Mouse (Mus musculus) kidney, embryonic 14.5 days (tissue): ENCODE measurements around the gene Ssna1. TPM values are rescaled to one million over a fixed set of nuclear protein-coding genes. Genes with fewer than 3 reads are reported as not detected.

Experiments used
- ATAC-seq: fragments of 200-750 bp; cut with Nextera tagmentation; 2 replicates; pipeline ENCODE4 v1.8.0; 2017; ENCODE audit warnings: moderate number of reproducible peaks, mild to moderate bottlenecking, moderate TSS enrichment, moderate library complexity; ENCODE audit not compliant: low FRiP score, low TSS enrichment
- H3K27ac ChIP-seq: fragments of 300-500 bp; sonication (generic); 2 replicates; pipeline ENCODE4 v1.5.1; 2014; ENCODE audit warnings: low read depth, mild to moderate bottlenecking, low read length, moderate library complexity, mixed read lengths
- H3K27me3 ChIP-seq: fragments of 300-500 bp; sonication (generic); 2 replicates; pipeline ENCODE4 v1.6.1; 2014; ENCODE audit warnings: mild to moderate bottlenecking, low read length; ENCODE audit not compliant: control insufficient read depth, insufficient read depth
- H3K36me3 ChIP-seq: fragments of 300-500 bp; sonication (generic); 2 replicates; pipeline ENCODE4 v1.6.1; 2014; ENCODE audit warnings: low read length, mixed read lengths; ENCODE audit not compliant: control insufficient read depth, insufficient read depth
- H3K4me1 ChIP-seq: fragments of 300-500 bp; sonication (generic); 2 replicates; pipeline ENCODE4 v1.6.1; 2014; ENCODE audit warnings: low read length, mixed read lengths; ENCODE audit not compliant: control insufficient read depth, insufficient read depth
- H3K4me2 ChIP-seq: fragments of 300-500 bp; sonication (generic); replicated peaks from 2 replicates; pipeline ENCODE4 v1.6.1; 2014; ENCODE audit warnings: low read depth, mild to moderate bottlenecking, low read length
- H3K4me3 ChIP-seq: fragments of 300-500 bp; sonication (generic); 2 replicates; pipeline ENCODE4 v1.5.1; 2014; ENCODE audit warnings: mild to moderate bottlenecking, low read length
- H3K9ac ChIP-seq: fragments of 300-500 bp; sonication (generic); 2 replicates; pipeline ENCODE4 v1.6.1; 2014; ENCODE audit warnings: low read depth, mild to moderate bottlenecking, low read length, moderate library complexity
- H3K9me3 ChIP-seq: fragments of 300-500 bp; sonication (generic); 2 replicates; pipeline ENCODE4 v1.6.1; 2016; ENCODE audit warnings: low read length; ENCODE audit not compliant: control insufficient read depth
- WGBS: fragments of 180-500 bp; shearing (Covaris S2); extraction: QIAGEN DNeasy Blood & Tissue Kit; methylation state at CpG from one replicate; pipeline ENCODE4 v1.1.7; 2014; 5-methylcytosine and 5-hydroxymethylcytosine counted together
- polyA plus RNA-seq: library from polyadenylated mRNA; unstranded; fragments of >200 nt; fragmentation: Nextera tagmentation; extraction: Ambion mirVana; gene quantifications from 2 replicates; pipeline ENCODE4 v1.2.1, GENCODE M21; 2014

Gene Ssna1
- polyA plus RNA-seq = 212 and 253 TPM in 2 replicates

DNA sequence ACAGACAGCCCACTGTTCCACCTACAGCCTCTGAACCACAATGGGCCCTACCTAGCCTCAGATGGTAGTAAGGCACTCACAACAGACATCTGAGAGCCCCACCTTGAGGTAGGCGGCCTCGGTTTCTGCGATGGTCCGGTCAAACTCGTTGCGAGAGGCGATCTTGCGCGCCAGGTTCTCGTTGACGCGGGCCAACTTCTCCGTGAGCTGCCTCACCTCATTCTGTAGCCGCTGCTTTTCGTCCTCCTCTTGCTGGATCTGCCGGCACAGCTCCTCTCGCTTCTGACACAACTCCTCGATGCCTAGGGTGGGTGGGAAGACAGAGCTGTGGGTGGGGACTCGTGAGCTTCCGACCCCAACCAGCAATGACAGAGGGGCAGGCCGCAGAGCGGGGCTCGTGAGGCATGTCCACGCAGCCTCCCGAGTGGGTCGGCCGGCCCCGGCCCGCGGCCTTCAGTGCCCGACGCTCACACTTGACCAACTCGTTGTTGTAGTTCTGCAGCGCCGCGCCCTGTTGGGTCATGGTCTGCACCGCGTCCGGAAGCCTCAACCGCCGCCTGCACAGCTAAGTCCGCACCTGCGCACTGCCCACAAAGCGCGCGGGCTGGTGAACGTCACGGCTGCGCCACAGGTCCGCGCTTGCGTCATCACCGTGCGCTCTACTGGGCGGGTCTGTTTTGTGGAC, at the start of gene Ssna1, which contains the start of gene Anapc2:
Gene Ssna1, minus strand, starts transcription at position 612 of the 685 bp plus-strand sequence.
Gene Anapc2, plus strand, starts transcription at position 652 of the 685 bp plus-strand sequence.
- WGBS = under 1% methylated on average over 55 of the region's 55 CpGs

DNA sequence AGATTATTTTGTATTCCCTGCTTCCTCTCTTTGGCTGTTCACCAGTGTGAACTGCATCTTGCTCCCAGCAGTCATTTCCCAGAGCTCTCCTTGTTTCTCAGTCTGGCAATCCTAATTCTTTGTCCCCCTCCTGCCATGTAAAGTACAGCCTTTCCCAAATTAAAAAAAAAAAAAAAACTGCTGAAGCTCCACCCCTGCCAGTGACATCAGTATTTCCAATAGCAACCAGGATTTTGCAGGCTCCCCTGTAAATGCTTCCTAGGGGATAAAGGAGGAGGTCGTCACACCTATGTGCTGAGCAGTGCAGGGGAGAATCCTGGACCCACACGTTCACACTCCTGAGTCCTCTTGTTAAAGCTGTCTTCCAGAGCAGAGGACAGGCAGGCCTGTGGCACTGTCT, 47.8 kb upstream of the Ssna1 start:
- peaks cover 3% of the 10 kb centered on the region; the same call in 1 of the 2 replicates for H3K4me1 ChIP-seq
- H3K27ac ChIP-seq = no peak overlapping the region
- no peak overlapping the region for H3K4me2 ChIP-seq
- no peaks in the 10 kb centered on the region for H3K9me3 ChIP-seq
- no peak overlapping the region for H3K4me3 ChIP-seq
- no peak for ATAC-seq
- 31% methylated on average over 2 of the region's 2 CpGs for WGBS
- no peak overlapping the region for H3K9ac ChIP-seq
- peaks cover 39% of the 10 kb centered on the region for H3K27me3 ChIP-seq
- H3K36me3 ChIP-seq = no peaks in the 10 kb centered on the region

More for the DNA sequence above, at the start of gene Ssna1, which contains the start of gene Anapc2:
- Histone ChIP-seq H3K4me2 (peak within 1 kb of the TSS; percentile 94), H3K36me3 (peaks cover 60% of the 10 kb centered on the region), H3K9ac (peak within 1 kb of the TSS; percentile 88), H3K27ac (peak within 1 kb of the TSS; percentile 76), H3K27me3 (no peaks in the 10 kb centered on the region), H3K9me3 (no peaks in the 10 kb centered on the region), H3K4me3 (peak within 1 kb of the TSS; percentile 93), H3K4me1 (peaks cover 18% of the 10 kb centered on the region)
- ATAC-seq = peak; percentile 97

- H3K4me1 ChIP-seq = peaks cover 3% of the 10 kb centered on the region; the same call in 1 of the 2 replicates
- H3K4me2 ChIP-seq = peak within 1 kb of the TSS; percentile 46
- H3K9me3 ChIP-seq = no peaks in the 10 kb centered on the region
- H3K4me3 ChIP-seq = peak within 1 kb of the TSS; percentile 32
- H3K9ac ChIP-seq = no peak within 1 kb of the TSS
- peak; percentile 72 for ATAC-seq
- no peaks in the 10 kb centered on the region for H3K36me3 ChIP-seq
- WGBS = 9% methylated on average over 58 of the region's 58 CpGs
- peaks cover 43% of the 10 kb centered on the region for H3K27me3 ChIP-seq
- H3K27ac ChIP-seq = no peak within 1 kb of the TSS
Observed at GRCm38 (mm10) chr2:25318971-25319773, 46.9 kb upstream of the Ssna1 start, which contains the start of gene Grin1. Gene Grin1, minus strand, starts transcription at chr2:25319187.

GRCm38 (mm10) chr2:25318119-25318966, 46.1 kb upstream of the Ssna1 start:
- H3K9ac ChIP-seq = no peak overlapping the region

DNA sequence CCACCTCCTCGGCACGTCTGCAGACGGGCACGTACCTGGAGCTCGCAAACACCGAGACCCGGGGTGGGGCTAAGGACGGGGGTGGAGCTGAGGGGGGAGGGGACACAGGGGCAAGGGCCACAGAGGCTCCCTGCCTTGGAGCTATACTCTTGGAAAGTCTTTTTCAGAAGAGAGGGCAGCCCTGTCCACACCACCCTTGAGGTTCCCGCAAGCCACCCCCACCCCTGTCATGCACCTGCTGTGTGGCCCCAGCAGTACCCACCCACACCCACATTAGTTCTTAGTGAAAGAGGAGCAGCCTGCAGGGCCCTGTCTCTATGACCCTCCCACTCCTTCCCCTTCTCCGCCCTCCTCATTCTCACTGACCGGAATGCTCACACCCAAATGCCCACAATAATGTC, 39.3 kb upstream of the Ssna1 start:
- WGBS = 3% methylated on average over 11 of the region's 11 CpGs
- peaks cover 63% of the 10 kb centered on the region for H3K27me3 ChIP-seq
- H3K4me2 ChIP-seq = no peak overlapping the region
- no peak overlapping the region for H3K4me3 ChIP-seq
- H3K9ac ChIP-seq = no peak overlapping the region
- no peaks in the 10 kb centered on the region for H3K4me1 ChIP-seq
- no peaks in the 10 kb centered on the region for H3K9me3 ChIP-seq
- no peak for ATAC-seq
- no peak overlapping the region for H3K27ac ChIP-seq
- no peaks in the 10 kb centered on the region for H3K36me3 ChIP-seq

More at GRCm38 (mm10) chr2:25318119-25318966, 46.1 kb upstream of the Ssna1 start:
- Histone ChIP-seq H3K4me3 (peak overlapping the region; percentile 32), H3K27ac (no peak overlapping the region), H3K9me3 (no peaks in the 10 kb centered on the region), H3K36me3 (no peaks in the 10 kb centered on the region), H3K27me3 (peaks cover 47% of the 10 kb centered on the region), H3K4me2 (peak overlapping the region; percentile 46), H3K4me1 (peaks cover 3% of the 10 kb centered on the region; the same call in 1 of the 2 replicates)
- WGBS = 8% methylated on average over 31 of the region's 31 CpGs
- no peak; the same call in 1 of the 2 replicates for ATAC-seq

DNA sequence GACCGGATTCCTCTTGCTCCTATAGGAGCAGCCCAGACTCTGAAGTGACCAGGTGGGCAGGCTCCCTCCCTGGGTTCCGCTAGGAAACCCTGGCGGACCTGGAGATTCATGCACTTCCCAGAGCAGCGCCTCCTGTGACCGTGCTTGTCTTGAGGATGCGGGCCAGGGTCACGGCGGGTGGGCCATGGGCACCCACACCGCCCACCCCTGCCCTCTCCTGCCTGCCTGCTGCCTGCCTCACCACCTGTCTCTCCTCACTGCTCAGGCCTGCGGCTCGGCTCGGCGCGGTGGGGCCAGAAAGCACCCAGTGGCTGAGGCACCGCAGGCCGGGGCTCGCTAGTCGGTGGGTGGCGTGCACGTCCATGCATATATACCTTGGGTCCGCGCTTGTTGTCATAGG, 38.7 kb upstream of the Ssna1 start:
- WGBS = 2% methylated on average over 22 of the region's 22 CpGs
- Histone ChIP-seq H3K4me3 (no peak overlapping the region), H3K9me3 (no peaks in the 10 kb centered on the region), H3K4me1 (no peaks in the 10 kb centered on the region), H3K27me3 (peaks cover 65% of the 10 kb centered on the region), H3K4me2 (no peak overlapping the region), H3K9ac (no peak overlapping the region), H3K36me3 (no peaks in the 10 kb centered on the region), H3K27ac (no peak overlapping the region)
- no peak for ATAC-seq

DNA sequence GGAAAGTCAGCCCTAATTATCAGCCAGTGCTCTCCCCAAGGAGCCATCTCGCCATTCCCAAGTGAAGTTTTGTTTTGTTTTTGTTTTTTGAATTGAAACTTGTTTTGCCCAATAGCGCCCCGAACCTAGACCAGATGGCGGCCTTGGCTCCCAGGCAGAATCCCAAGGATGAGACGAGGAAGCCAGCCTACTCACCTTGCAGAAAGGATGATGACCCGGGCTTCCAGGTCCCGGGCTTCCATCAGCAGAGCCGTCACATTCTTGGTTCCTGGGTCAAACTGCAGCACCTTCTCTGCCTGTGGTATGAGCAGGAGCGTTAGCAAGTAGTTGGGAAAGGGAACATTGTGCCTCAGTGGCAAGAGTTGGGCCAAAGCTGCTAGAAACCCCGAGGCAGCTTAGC, 37.9 kb upstream of the Ssna1 start:
- no peak overlapping the region for H3K9ac ChIP-seq
- no peak overlapping the region for H3K4me3 ChIP-seq
- 0 out of 2 replicates have a peak, but pooled peaks cover 2% of the 10 kb centered on the region for H3K4me1 ChIP-seq
- H3K27ac ChIP-seq = no peak overlapping the region
- no peak overlapping the region for H3K4me2 ChIP-seq
- no peaks in the 10 kb centered on the region for H3K9me3 ChIP-seq
- no peaks in the 10 kb centered on the region for H3K36me3 ChIP-seq
- ATAC-seq = no peak
- WGBS = 57% methylated on average over 10 of the region's 10 CpGs
- peaks cover 73% of the 10 kb centered on the region for H3K27me3 ChIP-seq

DNA sequence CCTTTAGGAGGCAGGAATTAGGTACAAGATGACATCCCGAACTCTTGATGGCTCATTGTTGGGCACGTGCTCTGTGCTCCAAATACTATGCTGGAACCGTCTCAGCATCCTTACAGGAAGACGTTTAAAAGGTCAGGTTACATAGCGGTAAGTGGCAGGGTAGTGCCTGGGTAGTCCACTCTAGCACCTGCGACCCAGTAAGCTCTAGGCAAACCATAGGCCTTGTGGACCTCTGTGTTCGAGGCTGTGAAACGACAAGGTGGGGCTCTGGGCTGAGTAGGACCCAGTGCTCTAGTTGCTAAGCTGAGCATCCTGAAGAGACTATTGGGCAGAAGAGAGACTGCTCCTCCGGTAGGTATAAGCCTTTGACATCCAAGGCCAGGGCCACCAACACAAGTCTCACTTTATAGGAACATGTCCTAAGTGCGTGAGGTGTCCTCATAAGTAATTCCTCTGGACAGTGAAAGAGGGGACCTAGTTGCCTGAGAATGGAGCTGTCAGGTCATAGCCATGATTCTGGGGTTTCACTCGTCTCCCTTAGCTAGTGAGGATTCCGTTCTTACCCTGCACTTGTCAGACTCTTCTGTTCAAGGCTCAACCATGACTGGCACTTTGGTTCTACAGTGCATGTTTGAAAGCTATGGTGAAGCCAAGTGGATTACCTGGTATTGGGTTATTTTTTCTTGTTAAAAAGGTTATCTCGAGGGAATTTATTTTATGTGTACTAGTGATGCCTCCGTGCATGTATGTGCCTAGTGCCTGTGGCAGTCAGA, 33.5 kb upstream of the Ssna1 start:
- Histone ChIP-seq H3K4me3 (peak overlapping the region; percentile 41), H3K9ac (peak overlapping the region; percentile 42; the same call in 1 of the 2 replicates)
- WGBS = 50% methylated on average over 14 of the region's 14 CpGs

More for the DNA sequence above, 33.5 kb upstream of the Ssna1 start:
- H3K36me3 ChIP-seq = no peaks in the 10 kb centered on the region
- H3K4me2 ChIP-seq = peak overlapping the region; percentile 75
- peaks cover 42% of the 10 kb centered on the region for H3K27me3 ChIP-seq
- H3K27ac ChIP-seq = no peak overlapping the region
- no peaks in the 10 kb centered on the region for H3K9me3 ChIP-seq
- ATAC-seq = 0 out of 2 replicates have a peak, but pooled peaks have one; percentile 54
- 0 out of 2 replicates have a peak, but pooled peaks cover 6% of the 10 kb centered on the region for H3K4me1 ChIP-seq
